ENCODE assay signal across 10 mouse cellular contexts in genomic region chr6:100010954-100011481, GRCm38 (mm10).
DNase-seq lines count a peak whose midpoint lies in the region; ATAC-seq and TF ChIP-seq lines count a peak whose summit lies in the region.
"Had no signal": no experiment of that assay in that cellular context is flagged by ENCODE, and none has a peak within 500 bp of the region (broad histone marks: within the 10 kb centered on the region; RNA-seq: fewer than 3 reads in every experiment).

No protein-coding gene starts in this region.

- peak overlapping the region; percentile 23; the same call in 1 of the 2 replicates for H3K9ac ChIP-seq in forebrain, embryonic 13.5 days
- no peak overlapping the region for H3K9ac ChIP-seq in forebrain, embryonic 11.5 days (ENCODE audit: low read length)
- 0 out of 2 replicates have a peak overlapping the region, but pooled peaks have one; percentile 18 for H3K9ac ChIP-seq in kidney, embryonic 16.5 days (replicated peaks; ENCODE audit: low read length)
- H3K9ac ChIP-seq in hindbrain, embryonic 15.5 days: no peak overlapping the region
- 0 out of 2 replicates have a peak overlapping the region, but pooled peaks have one; percentile 1 for H3K9ac ChIP-seq in midbrain, embryonic 15.5 days

- DNase-seq in forebrain, embryonic 11.5 days (ENCODE audit: low spot score): no peak
- DNase-seq in kidney, adult 8-10 months: no peak
- no peak for DNase-seq in cerebellum, adult 2 months
- DNase-seq in thymus, postnatal 4 days: no peak
- DNase-seq: gastrocnemius, postnatal 25 days had no signal

- peak overlapping the region; percentile 49 for H3K4me2 ChIP-seq in forebrain, embryonic 13.5 days
- H3K4me2 ChIP-seq in forebrain, embryonic 11.5 days (ENCODE audit: low read depth, low read length, severe bottlenecking): no peak overlapping the region
- H3K4me2 ChIP-seq in kidney, embryonic 16.5 days (replicated peaks; ENCODE audit: low read depth, low read length): peak overlapping the region; percentile 42
- H3K4me2 ChIP-seq in hindbrain, embryonic 15.5 days: peak overlapping the region; percentile 50
- H3K4me2 ChIP-seq in midbrain, embryonic 15.5 days: peak overlapping the region; percentile 36

- no peak overlapping the region for H3K4me3 ChIP-seq in forebrain, embryonic 13.5 days
- H3K4me3 ChIP-seq in forebrain, embryonic 11.5 days (ENCODE audit: low read depth, low read length): no peak overlapping the region
- H3K4me3 ChIP-seq in kidney, embryonic 16.5 days (ENCODE audit: low read length): peak overlapping the region; percentile 12; the same call in 1 of the 2 replicates
- no peak overlapping the region for H3K4me3 ChIP-seq in hindbrain, embryonic 15.5 days
- H3K4me3 ChIP-seq in midbrain, embryonic 15.5 days: 0 out of 2 replicates have a peak overlapping the region, but pooled peaks have one; percentile 3
- no peak overlapping the region for H3K4me3 ChIP-seq in cerebellum, adult 2 months (replicated peaks; ENCODE audit: insufficient read depth, low read depth, low read length)

- H3K36me3 ChIP-seq in forebrain, embryonic 13.5 days (ENCODE audit: poor library complexity, severe bottlenecking): no peaks in the 10 kb centered on the region
- no peaks in the 10 kb centered on the region for H3K36me3 ChIP-seq in forebrain, embryonic 11.5 days (ENCODE audit: control insufficient read depth, insufficient read depth, low read length)
- no peaks in the 10 kb centered on the region for H3K36me3 ChIP-seq in kidney, embryonic 16.5 days (ENCODE audit: insufficient read depth, low read length)
- H3K36me3 ChIP-seq in hindbrain, embryonic 15.5 days: no peaks in the 10 kb centered on the region
- no peaks in the 10 kb centered on the region for H3K36me3 ChIP-seq in midbrain, embryonic 15.5 days (replicated peaks)
- H3K36me3 ChIP-seq: G1E had no signal

- peak overlapping the region; percentile 68 for H3K27ac ChIP-seq in forebrain, embryonic 13.5 days
- no peak overlapping the region for H3K27ac ChIP-seq in forebrain, embryonic 11.5 days (ENCODE audit: low read depth, low read length)
- peak overlapping the region; percentile 70 for H3K27ac ChIP-seq in kidney, embryonic 16.5 days (ENCODE audit: low read length)
- H3K27ac ChIP-seq in hindbrain, embryonic 15.5 days (replicated peaks): peak overlapping the region; percentile 65
- peak overlapping the region; percentile 5; the same call in 1 of the 2 replicates for H3K27ac ChIP-seq in midbrain, embryonic 15.5 days
- no peak overlapping the region for H3K27ac ChIP-seq in cerebellum, adult 2 months (ENCODE audit: insufficient read depth, low read length)

- no peak for TF ChIP-seq POLR2A in cerebellum, adult 2 months (IDR thresholded peaks at IDR 0.05; ENCODE audit: borderline replicate concordance, insufficient read depth, low read length)

- no peak for TF ChIP-seq CTCF in cerebellum, adult 2 months (IDR thresholded peaks at IDR 0.05; ENCODE audit: borderline replicate concordance, insufficient read depth, low read depth, low read length)

- no peaks in the 10 kb centered on the region for H3K9me3 ChIP-seq in forebrain, embryonic 13.5 days (replicated peaks)
- no peaks in the 10 kb centered on the region for H3K9me3 ChIP-seq in forebrain, embryonic 11.5 days (ENCODE audit: control insufficient read depth, low read length)
- no peaks in the 10 kb centered on the region for H3K9me3 ChIP-seq in kidney, embryonic 16.5 days (ENCODE audit: low read length)
- no peaks in the 10 kb centered on the region for H3K9me3 ChIP-seq in hindbrain, embryonic 15.5 days
- H3K9me3 ChIP-seq in midbrain, embryonic 15.5 days: no peaks in the 10 kb centered on the region

- ATAC-seq in forebrain, embryonic 13.5 days: no peak
- no peak for ATAC-seq in forebrain, embryonic 11.5 days (replicated peaks; ENCODE audit: low FRiP score)
- no peak for ATAC-seq in kidney, embryonic 16.5 days (ENCODE audit: low FRiP score, low TSS enrichment)
- ATAC-seq in hindbrain, embryonic 15.5 days (ENCODE audit: low FRiP score, low read depth): no peak
- peak; percentile 37; the same call in 1 of the 2 replicates for ATAC-seq in midbrain, embryonic 15.5 days (replicated peaks)

- 35% methylated on average over 9 of the region's 9 CpGs for WGBS in forebrain, embryonic 13.5 days
- 65% methylated on average over 9 of the region's 9 CpGs for WGBS in forebrain, embryonic 11.5 days
- 7% methylated on average over 9 of the region's 9 CpGs for WGBS in kidney, embryonic 16.5 days
- 41% methylated on average over 9 of the region's 9 CpGs for WGBS in hindbrain, embryonic 15.5 days
- WGBS in midbrain, embryonic 15.5 days: 51% methylated on average over 9 of the region's 9 CpGs
- 47% methylated on average over 9 of the region's 9 CpGs for WGBS in cerebellum, adult 2 months

- H3K27me3 ChIP-seq in forebrain, embryonic 13.5 days: no peaks in the 10 kb centered on the region
- no peaks in the 10 kb centered on the region for H3K27me3 ChIP-seq in forebrain, embryonic 11.5 days (ENCODE audit: control insufficient read depth, insufficient read depth, low read length)
- H3K27me3 ChIP-seq in kidney, embryonic 16.5 days (ENCODE audit: insufficient read depth, low read length): peaks cover 24% of the 10 kb centered on the region
- 0 out of 2 replicates have a peak, but pooled peaks cover 4% of the 10 kb centered on the region for H3K27me3 ChIP-seq in hindbrain, embryonic 15.5 days
- H3K27me3 ChIP-seq in midbrain, embryonic 15.5 days (replicated peaks): no peaks in the 10 kb centered on the region
- H3K27me3 ChIP-seq in cerebellum, adult 2 months (ENCODE audit: control insufficient read depth, insufficient read depth, low read length): no peaks in the 10 kb centered on the region; the same call in 1 of the 2 replicates

- peaks cover 23% of the 10 kb centered on the region for H3K4me1 ChIP-seq in forebrain, embryonic 13.5 days
- H3K4me1 ChIP-seq in forebrain, embryonic 11.5 days (replicated peaks; ENCODE audit: control insufficient read depth, insufficient read depth, low read length): peaks cover 3% of the 10 kb centered on the region; the same call in 1 of the 2 replicates
- H3K4me1 ChIP-seq in kidney, embryonic 16.5 days (ENCODE audit: insufficient read depth, low read length): peaks cover 37% of the 10 kb centered on the region
- H3K4me1 ChIP-seq in hindbrain, embryonic 15.5 days (replicated peaks): peaks cover 27% of the 10 kb centered on the region
- H3K4me1 ChIP-seq in midbrain, embryonic 15.5 days: peaks cover 15% of the 10 kb centered on the region
- H3K4me1 ChIP-seq in cerebellum, adult 2 months (ENCODE audit: control insufficient read depth, insufficient read depth, low read length): no peaks in the 10 kb centered on the region

Comparison
In these comparisons a context has a peak if more than half of its experiments do, and no peak if none do; other contexts are left out.
1. H3K27ac ChIP-seq: peak in forebrain, embryonic 13.5 days (single experiment), kidney, embryonic 16.5 days (single experiment), hindbrain, embryonic 15.5 days (single experiment) and midbrain, embryonic 15.5 days (single experiment); none in forebrain, embryonic 11.5 days (single experiment) and cerebellum, adult 2 months (single experiment).
2. H3K9ac ChIP-seq: peak in forebrain, embryonic 13.5 days (single experiment), kidney, embryonic 16.5 days (single experiment) and midbrain, embryonic 15.5 days (single experiment); none in forebrain, embryonic 11.5 days (single experiment) and hindbrain, embryonic 15.5 days (single experiment).
3. H3K4me3 ChIP-seq: peak in kidney, embryonic 16.5 days (single experiment) and midbrain, embryonic 15.5 days (single experiment); none in forebrain, embryonic 13.5 days (single experiment), forebrain, embryonic 11.5 days (single experiment), hindbrain, embryonic 15.5 days (single experiment) and cerebellum, adult 2 months (single experiment).